Mouse (Mus musculus) urinary bladder, postnatal 4 days (tissue): ENCODE results near the gene Gm44511.
A peak's percentile ranks its signal among the peaks of the same experiment; 100 is the strongest.
"Not testable (repeated sequence)": the region's sequence is repeated elsewhere in the genome, so short reads cannot be mapped to it uniquely, and the experiment has no call there.

Source experiments
- DNase-seq, 2 experiments: peaks; one replicate each; pipeline ENCODE4 v3.0.0; 2021 to 2022; ENCODE audit warnings: low spot score in 2 of 2

Gm44511 gene

DNA sequence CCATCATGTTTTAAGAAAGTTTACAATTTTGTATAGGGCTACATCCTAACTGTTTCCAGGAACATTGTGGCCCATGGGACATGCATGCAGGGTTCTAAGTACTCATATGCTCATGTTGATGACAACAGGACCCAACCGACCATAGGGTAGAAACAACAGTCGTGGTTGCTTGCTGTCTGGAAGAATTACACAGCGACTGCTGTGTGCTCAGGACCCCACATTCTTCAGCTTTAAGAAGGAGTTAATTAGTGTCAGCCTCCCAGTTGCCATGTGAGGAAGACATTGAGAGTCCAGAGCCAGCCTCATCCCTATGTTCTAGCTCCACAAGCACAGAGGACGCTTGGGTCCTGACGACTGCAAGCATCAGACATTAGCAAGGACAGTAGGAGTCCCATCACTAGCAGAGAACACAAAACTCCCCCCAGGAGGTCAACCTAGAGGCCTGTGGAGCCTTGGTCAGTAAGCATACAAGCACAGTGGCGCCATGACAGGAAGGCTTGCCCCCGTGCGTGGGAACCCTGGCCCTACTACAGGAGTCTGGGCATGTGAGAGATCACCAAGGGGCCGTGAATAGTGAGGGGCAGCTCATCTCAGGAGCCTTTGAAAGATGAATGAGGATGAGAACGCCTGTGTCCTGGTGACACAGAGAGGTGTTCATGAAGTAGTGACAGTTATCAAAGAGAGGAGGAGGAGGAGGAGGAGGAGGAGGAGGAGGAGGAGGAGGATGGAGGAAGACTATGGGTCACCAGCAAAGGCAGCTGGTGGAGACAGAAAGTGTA lies 63.0 kb downstream of the Gm44511 start:
- not testable (repeated sequence) for DNase-seq

DNA sequence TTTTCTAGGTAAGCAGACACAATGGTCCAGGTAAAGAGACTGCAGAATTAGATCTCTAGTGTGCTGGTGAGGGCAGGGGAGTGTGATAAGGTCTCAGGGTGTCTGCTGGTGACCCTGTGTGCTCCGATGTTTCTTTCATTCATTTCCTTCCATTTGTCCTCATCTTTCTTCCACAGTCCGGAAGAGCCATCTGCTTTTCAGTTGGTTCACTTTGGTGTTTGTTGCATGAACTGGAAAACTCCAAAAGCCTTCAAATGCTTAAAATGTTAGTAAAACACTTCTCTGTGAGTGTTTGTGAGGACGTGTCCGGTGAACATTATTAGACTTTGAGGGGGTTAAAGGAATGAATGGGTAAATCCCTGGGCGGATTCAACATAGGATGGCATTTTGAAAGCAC lies 65.0 kb downstream of the Gm44511 start:
- DNase-seq, result no peak

GRCm38 (mm10) chr6:128760416-128761143 lies 65.5 kb downstream of the Gm44511 start:
- DNase-seq, result peak; percentile 84 to 85

GRCm38 (mm10) chr6:128760016-128760415 lies 66.1 kb downstream of the Gm44511 start:
- peak; percentile 85 to 92 for DNase-seq

DNA sequence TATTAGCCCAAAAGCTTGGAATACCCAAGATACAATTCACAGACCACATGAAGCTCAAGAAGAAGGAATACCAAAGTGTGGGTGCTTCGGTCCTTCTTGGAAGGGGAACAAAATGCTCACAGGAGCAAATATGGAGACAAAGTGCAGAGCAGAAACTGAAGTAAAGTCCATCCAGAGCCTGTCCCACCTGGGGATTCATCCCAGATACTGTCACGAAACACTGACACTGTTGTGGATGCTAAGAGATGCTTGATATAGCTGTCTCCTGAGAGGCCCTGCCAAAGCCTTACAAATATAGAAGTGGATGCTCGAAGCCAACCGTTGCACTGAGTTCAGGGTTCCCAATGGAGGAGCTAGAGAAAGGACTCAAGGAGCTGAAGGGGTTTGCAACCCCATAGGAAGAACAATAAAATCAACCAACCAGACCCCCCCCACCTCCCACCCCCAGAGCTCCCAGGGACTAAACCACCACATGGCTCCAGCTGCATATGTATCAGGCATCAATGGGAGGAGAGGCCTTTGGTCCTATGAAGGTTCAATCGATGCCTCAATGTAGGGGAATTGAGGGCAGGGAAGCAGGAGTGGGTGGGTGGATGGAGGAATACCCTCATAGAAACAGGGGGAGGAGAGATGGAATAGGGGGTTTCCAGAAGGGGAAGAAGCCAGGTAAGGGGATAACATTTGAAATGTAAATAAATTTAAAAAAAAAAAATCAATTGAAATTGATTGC lies 66.7 kb downstream of the Gm44511 start:
- no peak for DNase-seq

DNA sequence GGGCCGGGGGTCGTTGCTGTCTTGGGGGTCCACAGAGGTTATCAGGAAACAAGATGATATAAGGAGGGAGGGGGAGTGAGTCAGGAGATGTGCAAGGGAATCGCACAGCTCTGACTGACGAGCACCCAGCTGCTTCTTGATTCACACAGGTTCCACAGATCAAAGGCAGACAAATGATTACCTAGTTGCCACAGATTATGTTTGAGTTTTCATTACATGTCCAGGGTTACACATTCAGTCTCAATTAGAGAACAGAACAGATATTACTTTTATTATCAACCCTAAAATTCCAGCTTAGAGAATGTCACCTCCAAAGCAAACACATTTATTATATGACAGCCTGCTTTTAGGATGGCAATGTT lies 70.7 kb downstream of the Gm44511 start:
- not testable (repeated sequence) for DNase-seq

DNA sequence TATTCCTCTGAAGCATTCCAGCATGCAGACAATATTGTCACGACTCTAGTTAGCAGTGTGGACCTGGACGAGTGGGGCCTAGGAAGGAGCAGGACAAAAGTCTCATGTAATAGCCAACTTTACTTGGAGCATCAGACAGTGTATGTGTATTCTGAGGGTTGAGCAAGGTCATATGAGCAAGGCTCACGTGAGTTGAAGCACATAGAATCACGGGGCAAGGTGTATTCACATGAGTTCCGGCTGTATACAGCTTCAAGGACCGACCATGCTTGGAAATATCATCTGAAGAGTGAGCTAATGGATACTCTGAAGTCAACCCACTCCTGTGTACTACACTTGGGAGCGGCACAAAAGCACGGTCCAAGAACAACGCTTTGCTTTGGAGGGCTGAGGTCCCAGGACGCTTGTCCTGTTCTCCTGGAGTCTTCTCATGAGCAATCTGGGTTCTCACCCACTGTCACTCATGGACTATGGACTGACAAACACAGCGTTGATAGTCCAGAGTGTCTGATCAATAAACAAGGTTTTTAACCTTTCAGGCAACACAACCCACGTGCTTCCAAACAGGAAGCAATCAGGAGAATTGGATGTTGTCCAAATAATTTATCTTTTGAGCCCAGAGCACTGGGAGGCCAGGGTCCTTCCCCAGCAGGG lies 71.2 kb downstream of the Gm44511 start:
- DNase-seq, result not testable (repeated sequence)

GRCm38 (mm10) chr6:128754265-128754664 lies 71.8 kb downstream of the Gm44511 start:
- not testable (repeated sequence) for DNase-seq

DNA sequence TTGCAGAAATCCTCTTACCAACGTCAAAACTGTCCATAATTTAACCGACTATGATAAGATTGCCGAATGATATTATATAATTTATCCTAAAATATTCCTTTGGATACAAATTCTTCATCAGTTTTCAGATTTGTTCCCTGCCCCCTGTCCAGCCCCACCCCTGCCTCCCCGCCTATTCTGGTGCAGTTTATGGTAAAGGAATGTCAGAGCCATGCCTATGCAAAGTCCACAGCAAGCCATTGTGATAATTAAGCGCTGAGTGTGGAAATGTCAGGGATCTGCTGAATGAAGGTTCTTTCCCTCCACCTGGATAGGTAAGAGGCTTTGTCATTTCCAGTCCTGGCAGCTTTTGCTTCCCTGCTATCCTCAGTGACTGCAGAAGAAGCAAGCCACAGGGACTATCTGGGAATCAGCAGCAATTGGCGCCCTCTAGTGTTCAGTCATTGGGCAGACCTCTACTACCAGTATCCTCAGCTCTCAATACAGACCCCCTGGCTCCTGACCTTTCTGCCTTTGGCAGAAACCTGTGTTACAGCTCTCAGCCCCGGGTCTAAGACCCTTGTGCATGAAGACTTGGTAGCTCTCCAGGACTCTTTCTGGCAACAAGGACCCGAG lies 72.4 kb downstream of the Gm44511 start:
- peak; percentile 65 to 80 for DNase-seq

DNA sequence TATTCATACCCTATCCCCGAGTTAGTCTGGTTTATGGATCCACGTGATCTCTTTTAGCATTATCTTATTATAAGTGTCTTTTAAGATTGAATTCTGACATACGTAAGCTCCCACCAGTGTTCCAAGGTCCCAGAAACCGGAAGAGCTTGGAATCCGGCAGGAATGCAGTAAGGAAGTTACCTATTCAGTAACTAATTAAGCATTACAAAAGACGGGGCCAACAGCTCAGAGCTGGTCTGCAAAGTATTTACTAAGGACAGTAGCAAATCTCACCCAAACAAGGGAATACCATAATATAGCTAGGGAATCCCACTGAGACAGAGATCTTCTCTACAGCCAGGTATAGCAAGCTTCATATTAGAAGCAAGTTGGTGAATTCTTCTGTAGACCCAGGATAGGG lies 79.1 kb downstream of the Gm44511 start:
- DNase-seq, result not testable (repeated sequence)

DNA sequence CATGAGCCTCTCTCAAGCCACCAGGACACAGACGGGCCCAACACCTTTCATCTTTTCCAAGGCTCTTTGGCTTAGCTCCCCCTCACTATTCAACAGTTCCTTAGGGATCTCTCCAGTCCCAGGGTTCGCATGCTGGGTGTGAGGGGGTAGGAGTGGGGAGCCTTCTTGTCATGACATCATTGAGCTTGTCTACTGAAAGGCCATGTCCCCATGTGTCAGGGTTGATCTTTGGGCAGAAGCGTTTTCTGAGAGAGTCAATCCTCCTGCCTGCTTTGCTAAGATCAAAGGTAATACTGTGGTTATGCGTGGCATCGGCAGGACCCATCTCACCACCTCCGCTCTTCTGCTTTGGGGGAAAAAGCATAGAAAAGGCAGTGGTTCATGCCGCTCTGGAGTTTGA lies 88.7 kb downstream of the Gm44511 start:
- DNase-seq, result no peak

DNA sequence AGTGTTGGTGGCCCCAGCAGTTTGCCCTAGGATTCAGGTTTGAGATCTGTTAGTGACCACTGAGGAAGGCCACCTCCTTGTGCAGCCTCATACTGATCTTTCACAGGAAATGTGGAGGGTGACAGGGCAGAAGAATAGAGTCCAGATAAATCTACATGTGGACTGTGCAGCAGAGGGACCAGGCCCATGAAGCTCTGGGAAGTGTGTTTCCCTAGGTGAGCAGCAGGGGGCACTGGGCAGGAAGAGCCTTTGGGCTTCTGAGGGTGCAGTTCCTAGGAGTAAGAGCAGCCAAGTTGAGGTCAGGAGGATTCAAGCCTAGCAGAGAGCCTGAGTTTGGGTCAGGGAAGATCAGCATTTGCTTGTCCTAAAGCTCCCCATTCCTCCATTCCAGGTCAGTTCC lies 90.0 kb downstream of the Gm44511 start:
- no peak for DNase-seq

DNA sequence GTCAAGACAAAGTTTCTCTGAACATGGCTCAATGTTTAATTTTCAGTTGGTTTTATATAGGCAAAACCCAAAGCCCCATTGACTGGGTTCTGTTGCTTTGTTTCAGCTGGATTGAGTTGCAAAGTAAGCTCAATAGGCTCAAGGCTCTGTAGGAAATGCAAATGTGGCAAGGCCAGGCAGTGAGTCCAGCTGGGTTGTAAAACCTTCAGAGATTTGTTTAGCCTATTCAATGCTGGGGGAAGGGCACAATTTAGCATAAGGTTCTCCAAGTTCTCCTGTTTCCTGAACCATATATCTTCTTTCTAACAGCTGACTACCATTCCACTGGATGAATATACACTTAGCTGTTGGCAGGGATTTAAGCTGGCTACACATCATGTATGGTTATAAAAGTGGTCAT lies 91.2 kb downstream of the Gm44511 start:
- no peak for DNase-seq

- no peak for DNase-seq
Observed at GRCm38 (mm10) chr6:128733908-128734679, 92.0 kb downstream of the Gm44511 start.

DNA sequence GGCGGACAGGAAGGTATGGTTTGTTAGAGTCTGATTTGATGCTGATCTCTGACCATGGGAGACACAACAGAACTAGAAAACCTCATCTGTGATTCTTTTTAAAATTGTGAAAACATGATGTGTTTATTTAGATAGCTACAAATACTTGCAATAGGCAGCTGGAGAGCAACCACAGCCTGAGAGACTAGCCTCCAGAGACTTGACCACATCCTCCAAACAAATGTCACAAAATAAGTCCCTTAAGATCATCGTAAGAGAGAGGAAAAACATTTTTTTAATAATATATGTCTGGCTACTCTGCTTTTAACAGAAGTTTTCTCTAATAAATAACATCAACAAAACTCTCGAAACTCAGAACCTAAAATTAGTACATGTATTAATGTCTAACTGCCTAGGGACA lies 94.1 kb downstream of the Gm44511 start:
- no peak for DNase-seq
